Mouse (Mus musculus) MEL (cell line): ENCODE results near the gene Aff4. TPM values are rescaled to one million over a fixed set of nuclear protein-coding genes. Genes with fewer than 3 reads are reported as not detected.
A peak's percentile ranks its signal among the peaks of the same experiment; 100 is the strongest.

Experiments
- DNase-seq: peaks from one replicate; pipeline ENCODE4 v3.0.0; 2011; ENCODE audit warnings: low read depth, low spot score
- H3K27ac ChIP-seq: 2 replicates; pipeline ENCODE4 v1.5.1; 2012; ENCODE audit warnings: low read depth, mild to moderate bottlenecking, control low read depth, low read length, moderate library complexity; ENCODE audit not compliant: control insufficient read depth
- H3K27me3 ChIP-seq, 2 experiments: fragments of 150-350 bp in 1 of 2; sonication (generic) in 1 of 2; 2 replicates each; pipeline ENCODE4 v1.6.1; 2012; ENCODE audit warnings: low read length in 2 of 2, mild to moderate bottlenecking in 2 of 2, improper control_type of control experiment in 1 of 2, moderate library complexity in 1 of 2; ENCODE audit not compliant: insufficient read depth in 2 of 2, control insufficient read depth in 1 of 2
- H3K36me3 ChIP-seq, 2 experiments: 2 replicates each; pipeline ENCODE4 v1.6.1; 2012 to 2014; ENCODE audit warnings: low read length in 2 of 2, improper control_type of control experiment in 1 of 2, inconsistent platforms in 1 of 2, mild to moderate bottlenecking in 1 of 2; ENCODE audit not compliant: insufficient read depth in 2 of 2, control insufficient read depth in 1 of 2
- H3K4me1 ChIP-seq, 2 experiments: fragments of 150-350 bp in 1 of 2; sonication (generic) in 1 of 2; 2 replicates each; pipeline ENCODE4 v1.6.1; 2012; ENCODE audit warnings: low read length in 2 of 2, improper control_type of control experiment in 1 of 2, mild to moderate bottlenecking in 1 of 2; ENCODE audit not compliant: insufficient read depth in 2 of 2, control insufficient read depth in 1 of 2
- H3K4me3 ChIP-seq, 2 experiments: fragments of 150-350 bp in 1 of 2; sonication (generic) in 1 of 2; 2 replicates each; pipeline ENCODE4 v1.5.1; 2012; ENCODE audit warnings: low read depth in 2 of 2, low read length in 2 of 2, mild to moderate bottlenecking in 2 of 2, moderate library complexity in 2 of 2, control low read depth in 1 of 2, improper control_type of control experiment in 1 of 2; ENCODE audit not compliant: control insufficient read depth in 1 of 2, insufficient read depth in 1 of 2
- H3K79me2 ChIP-seq: 2 replicates; pipeline ENCODE4 v1.6.1; 2012; ENCODE audit warnings: mild to moderate bottlenecking, low read length, moderate library complexity; ENCODE audit not compliant: control insufficient read depth, poor library complexity, insufficient read depth
- H3K9ac ChIP-seq: 2 replicates; pipeline ENCODE4 v1.6.1; 2012; ENCODE audit warnings: low read depth, mild to moderate bottlenecking, control low read depth, low read length, moderate library complexity; ENCODE audit not compliant: control insufficient read depth, poor library complexity, severe bottlenecking
- H3K9me3 ChIP-seq: fragments of 150-350 bp; sonication (generic); replicated peaks from 2 replicates; pipeline ENCODE4 v1.6.1; 2012; ENCODE audit warnings: mild to moderate bottlenecking, low read length, improper control_type of control experiment, moderate library complexity; ENCODE audit not compliant: insufficient read depth
- BHLHE40 ChIP-seq: IDR thresholded peaks from 2 replicates; pipeline ENCODE4 v1.6.1; 2012; ENCODE audit warnings: low read depth, mild to moderate bottlenecking, inconsistent platforms, low read length, improper control_type of control experiment, borderline replicate concordance
- CHD2 ChIP-seq: IDR thresholded peaks from 2 replicates; pipeline ENCODE4 v1.6.1; 2011; ENCODE audit warnings: low read length, improper control_type of control experiment
- CTCF ChIP-seq, 3 experiments: IDR thresholded peaks in 2 of 3; conservative IDR thresholded peaks in 1 of 3; 2 replicates each; pipeline ENCODE4 v1.5.1; 2011 to 2012; ENCODE audit warnings: low read length in 3 of 3, low read depth in 2 of 3, mild to moderate bottlenecking in 2 of 3, improper control_type of control experiment in 1 of 3, inconsistent platforms in 1 of 3, mixed read lengths in 1 of 3, moderate library complexity in 1 of 3; ENCODE audit not compliant: control insufficient read depth in 1 of 3, insufficient read depth in 1 of 3, poor library complexity in 1 of 3, severe bottlenecking in 1 of 3
- E2F4 ChIP-seq: IDR thresholded peaks from 2 replicates; pipeline ENCODE4 v1.6.1; 2011; ENCODE audit warnings: low read depth, low read length, improper control_type of control experiment, borderline replicate concordance
- GATA1 ChIP-seq: IDR thresholded peaks from 2 replicates; pipeline ENCODE4 v1.6.1; 2011; ENCODE audit warnings: low read depth, low read length, improper control_type of control experiment
- JUND ChIP-seq: IDR thresholded peaks from 2 replicates; pipeline ENCODE4 v1.6.1; 2011; ENCODE audit warnings: low read depth, mild to moderate bottlenecking, improper control_type of control experiment, low read length
- MAX ChIP-seq: IDR thresholded peaks from 2 replicates; pipeline ENCODE4 v1.6.1; 2011; ENCODE audit warnings: low read length, improper control_type of control experiment
- MAZ ChIP-seq: IDR thresholded peaks from 2 replicates; pipeline ENCODE4 v1.6.1; 2012; ENCODE audit warnings: low read depth, mild to moderate bottlenecking, inconsistent platforms, low read length, improper control_type of control experiment
- MXI1 ChIP-seq: IDR thresholded peaks from 2 replicates; pipeline ENCODE4 v1.6.1; 2011; ENCODE audit warnings: mild to moderate bottlenecking, low read depth, low read length, improper control_type of control experiment
- MYC ChIP-seq: IDR thresholded peaks from 2 replicates; pipeline ENCODE4 v1.6.1; 2011; ENCODE audit warnings: low read depth, mild to moderate bottlenecking, low read length, improper control_type of control experiment, moderate library complexity
- POLR2A ChIP-seq, 2 experiments: IDR thresholded peaks; 2 replicates each; pipeline ENCODE4 v1.6.1; 2011 to 2012; ENCODE audit warnings: low read length in 2 of 2, mild to moderate bottlenecking in 2 of 2, control low read depth in 1 of 2, improper control_type of control experiment in 1 of 2, low read depth in 1 of 2, moderate library complexity in 1 of 2; ENCODE audit not compliant: control insufficient read depth in 1 of 2, insufficient read depth in 1 of 2, poor library complexity in 1 of 2
- POLR2AphosphoS2 ChIP-seq: IDR thresholded peaks from 2 replicates; pipeline ENCODE4 v1.6.1; 2011; ENCODE audit warnings: low read length, improper control_type of control experiment
- POLR2AphosphoS5 ChIP-seq: IDR thresholded peaks from 2 replicates; pipeline ENCODE4 v1.6.1; 2012; ENCODE audit warnings: low read depth, borderline replicate concordance, mild to moderate bottlenecking, inconsistent platforms, low read length, moderate library complexity, mixed read lengths
- TCF12 ChIP-seq: IDR thresholded peaks from 2 replicates; pipeline ENCODE4 v1.6.1; 2014; ENCODE audit warnings: low read depth, mild to moderate bottlenecking, inconsistent platforms, low read length, improper control_type of control experiment, moderate library complexity
- ZC3H11A ChIP-seq: IDR thresholded peaks from 2 replicates; pipeline ENCODE4 v1.6.1; 2012; ENCODE audit warnings: low read depth, mild to moderate bottlenecking, inconsistent platforms, low read length, improper control_type of control experiment
- polyA plus RNA-seq, 2 experiments: library from polyadenylated mRNA; stranded (reverse) in 1 of 2; unstranded in 1 of 2; fragments of >175 nt in 1 of 2; fragments of >200 nt in 1 of 2; gene quantifications; 2 replicates each; pipeline versions ENCODE4 v1.2.1 to v1.2.4; 2012; ENCODE audit warnings: low replicate concordance in 2 of 2, low read depth in 1 of 2; ENCODE audit not compliant: insufficient read length in 2 of 2, insufficient read depth in 1 of 2, missing spikeins in 1 of 2
- total RNA-seq: library from RNA; depleted of rRNA; stranded (reverse); fragments of 300-350 nt; gene quantifications from 2 replicates; pipeline ENCODE4 v1.2.3, GENCODE M21; 2012

The Aff4 gene
- total and polyA plus RNA-seq, 3 experiments: 29.0 to 268 (median 47.7) TPM

GRCm38 (mm10) chr11:53433057-53433456 is 82.4 kb downstream of the Aff4 start (continued):
- TF ChIP-seq GATA1 (peak; percentile 97), MXI1 (peak; percentile 70; the same call in 1 of the 2 replicates), CTCF (IDR thresholded peaks at IDR 0.05 in 2 of 3, conservative IDR thresholded peaks at IDR 0.05 in 1 of 3; ENCODE audit: control insufficient read depth in 1 of 3, insufficient read depth in 1 of 3, low read depth in 2 of 3, low read length in 3 of 3, poor library complexity in 1 of 3, severe bottlenecking in 1 of 3) (no peak)
- TF ChIP-seq, all 39 proteins: peak for 16

- DNase-seq: no peak
- no peaks in the 10 kb centered on the region for H3K27me3 ChIP-seq
- no peaks in the 10 kb centered on the region for H3K9me3 ChIP-seq
- TF ChIP-seq E2F4 (no peak), MAZ (no peak), MYC (no peak), TCF12 (no peak), POLR2A (IDR thresholded peaks at IDR 0.05; ENCODE audit: control insufficient read depth in 1 of 2, insufficient read depth in 1 of 2, low read depth in 1 of 2, low read length in 2 of 2, poor library complexity in 1 of 2) (no peak), POLR2AphosphoS5 (no peak), ZC3H11A (no peak), MXI1 (no peak), MAX (no peak), BHLHE40 (no peak), JUND (no peak), CTCF (IDR thresholded peaks at IDR 0.05 in 2 of 3, conservative IDR thresholded peaks at IDR 0.05 in 1 of 3; ENCODE audit: control insufficient read depth in 1 of 3, insufficient read depth in 1 of 3, low read depth in 2 of 3, low read length in 3 of 3, poor library complexity in 1 of 3, severe bottlenecking in 1 of 3) (no peak), GATA1 (no peak), CHD2 (no peak)
- no peak overlapping the region for H3K27ac ChIP-seq
- peaks cover 0 to 23% of the 10 kb centered on the region in 2 experiments; a peak in 2 of 4 replicates for H3K36me3 ChIP-seq
- peaks cover 8 to 23% of the 10 kb centered on the region in 2 experiments for H3K4me1 ChIP-seq
- no peak overlapping the region for H3K9ac ChIP-seq
- no peak overlapping the region for H3K4me3 ChIP-seq
- peaks cover under 1% of the 10 kb centered on the region for H3K79me2 ChIP-seq
These were observed 84.9 kb downstream of the Aff4 start for GRCm38 (mm10) chr11:53435504-53435903.

GRCm38 (mm10) chr11:53436338-53436737 is 85.7 kb downstream of the Aff4 start:
- H3K4me3 ChIP-seq: no peak overlapping the region
- peaks cover 8 to 26% of the 10 kb centered on the region in 2 experiments for H3K4me1 ChIP-seq
- H3K79me2 ChIP-seq: no peaks in the 10 kb centered on the region
- DNase-seq: no peak
- H3K9ac ChIP-seq: no peak overlapping the region
- peaks cover 0 to 24% of the 10 kb centered on the region in 2 experiments; a peak in 2 of 4 replicates for H3K36me3 ChIP-seq
- H3K27ac ChIP-seq: no peak overlapping the region
- TF ChIP-seq TCF12 (no peak), MYC (no peak), POLR2AphosphoS2 (no peak)
- H3K27me3 ChIP-seq: no peaks in the 10 kb centered on the region
- H3K9me3 ChIP-seq: no peaks in the 10 kb centered on the region
